Mouse (Mus musculus): Measurements from ENCODE around the gene Rab43. TPM values are rescaled to one million over a fixed set of nuclear protein-coding genes. Genes with fewer than 3 reads are reported as not detected.
A peak's percentile ranks its signal among the peaks of the same experiment; 100 is the strongest.

The Rab43 gene
- polyA plus RNA-seq (2012; fragmentation: generic; extraction: Trizol) = 8.3 TPM
- long read RNA-seq, experiment 1 = 0 reads
- long read RNA-seq, experiment 2, full-length matches to known transcripts = 4 of 4 reads
- long read RNA-seq, experiment 2, partial matches to known transcripts = 0 of 4 reads
- long read RNA-seq, experiment 2, other reads (novel, unspliced or antisense) = 0 of 4 reads

- peaks cover 22% of the 10 kb centered on the region for H3K79me2 ChIP-seq (ENCODE audit: control insufficient read depth, insufficient read depth)
- peak within 1 kb of the TSS; percentile 50 for H3K4me3 ChIP-seq (ENCODE audit: insufficient read depth, poor library complexity, severe bottlenecking)
- TF ChIP-seq MYOG (IDR thresholded peaks at IDR 0.05; ENCODE audit: control insufficient read depth, extremely low read depth, insufficient read length) = no peak
- TF ChIP-seq MAX (IDR thresholded peaks at IDR 0.05) = peak; percentile 36
These were observed at the start of gene Rab43 for GRCm38 (mm10) chr6:87811675-87812338. Rab43 (minus strand) TSS chr6:87812164.

GRCm38 (mm10) chr6:87857071-87857470, 45.1 kb upstream of the Rab43 start:
- no peaks in the 10 kb centered on the region for H3K79me2 ChIP-seq (ENCODE audit: control insufficient read depth, insufficient read depth)
- TF ChIP-seq CTCF (IDR thresholded peaks at IDR 0.05; ENCODE audit: control insufficient read depth, insufficient read depth, insufficient read length) = no peak
- TF ChIP-seq MYOG (IDR thresholded peaks at IDR 0.05; ENCODE audit: control insufficient read depth, extremely low read depth, insufficient read length) = no peak
- TF ChIP-seq MYOD1 (IDR thresholded peaks at IDR 0.05; ENCODE audit: control insufficient read depth, insufficient read length, low read depth) = no peak
- no peak for TF ChIP-seq CEBPB (IDR thresholded peaks at IDR 0.05; ENCODE audit: low read depth)
- no peak for TF ChIP-seq USF1 (IDR thresholded peaks at IDR 0.05; ENCODE audit: low read depth)
- TF ChIP-seq MAX (IDR thresholded peaks at IDR 0.05) = no peak
- H3K27me3 ChIP-seq (ENCODE audit: control insufficient read depth, insufficient read depth, insufficient read length) = no peaks in the 10 kb centered on the region
- H3K4me3 ChIP-seq (ENCODE audit: insufficient read depth, poor library complexity, severe bottlenecking) = no peak overlapping the region
- no peaks in the 10 kb centered on the region for H3K79me3 ChIP-seq (ENCODE audit: low read depth)
- no peaks in the 10 kb centered on the region for H3K36me3 ChIP-seq (ENCODE audit: control insufficient read depth, insufficient read depth)
- no peak overlapping the region for H3ac ChIP-seq (ENCODE audit: control insufficient read depth, insufficient read length, low read depth)

More at GRCm38 (mm10) chr6:87811675-87812338, at the start of gene Rab43:
- Histone ChIP-seq H3K36me3 (ENCODE audit: control insufficient read depth, insufficient read depth) (peaks cover 32% of the 10 kb centered on the region), H3ac (ENCODE audit: control insufficient read depth, insufficient read length, low read depth) (peak within 1 kb of the TSS; percentile 91), H3K79me3 (ENCODE audit: low read depth) (peaks cover 4% of the 10 kb centered on the region), H3K27me3 (ENCODE audit: control insufficient read depth, insufficient read depth, insufficient read length) (no peaks in the 10 kb centered on the region)

- Histone ChIP-seq H3K79me2 (ENCODE audit: control insufficient read depth, insufficient read depth) (peaks cover 31% of the 10 kb centered on the region), H3K36me3 (ENCODE audit: control insufficient read depth, insufficient read depth) (peaks cover 17% of the 10 kb centered on the region), H3ac (ENCODE audit: control insufficient read depth, insufficient read length, low read depth) (no peak overlapping the region), H3K79me3 (ENCODE audit: low read depth) (peaks cover 21% of the 10 kb centered on the region), H3K4me3 (ENCODE audit: insufficient read depth, poor library complexity, severe bottlenecking) (no peak overlapping the region), H3K27me3 (ENCODE audit: control insufficient read depth, insufficient read depth, insufficient read length) (no peaks in the 10 kb centered on the region)
- TF ChIP-seq CEBPB (IDR thresholded peaks at IDR 0.05; ENCODE audit: low read depth) = no peak
- no peak for TF ChIP-seq USF1 (IDR thresholded peaks at IDR 0.05; ENCODE audit: low read depth)
- no peak for TF ChIP-seq MYOG (IDR thresholded peaks at IDR 0.05; ENCODE audit: control insufficient read depth, extremely low read depth, insufficient read length)
- no peak for TF ChIP-seq MAX (IDR thresholded peaks at IDR 0.05)
- no peak for TF ChIP-seq MYOD1 (IDR thresholded peaks at IDR 0.05; ENCODE audit: control insufficient read depth, insufficient read length, low read depth)
- no peak for TF ChIP-seq FOSL1 (IDR thresholded peaks at IDR 0.05; ENCODE audit: insufficient read depth, low read length, poor library complexity, severe bottlenecking)
- no peak for TF ChIP-seq CTCF (IDR thresholded peaks at IDR 0.05; ENCODE audit: control insufficient read depth, insufficient read depth, insufficient read length)
These were observed 41.5 kb upstream of the Rab43 start for GRCm38 (mm10) chr6:87853446-87853845.

- Histone ChIP-seq H3K27me3 (ENCODE audit: control insufficient read depth, insufficient read depth, insufficient read length) (no peaks in the 10 kb centered on the region), H3K36me3 (ENCODE audit: control insufficient read depth, insufficient read depth) (peaks cover 32% of the 10 kb centered on the region), H3ac (ENCODE audit: control insufficient read depth, insufficient read length, low read depth) (no peak overlapping the region), H3K4me3 (ENCODE audit: insufficient read depth, poor library complexity, severe bottlenecking) (no peak overlapping the region), H3K79me3 (ENCODE audit: low read depth) (peaks cover 36% of the 10 kb centered on the region), H3K79me2 (ENCODE audit: control insufficient read depth, insufficient read depth) (peaks cover 47% of the 10 kb centered on the region)
- TF ChIP-seq USF1 (IDR thresholded peaks at IDR 0.05; ENCODE audit: low read depth) (no peak), FOSL1 (IDR thresholded peaks at IDR 0.05; ENCODE audit: insufficient read depth, low read length, poor library complexity, severe bottlenecking) (no peak), CEBPB (IDR thresholded peaks at IDR 0.05; ENCODE audit: low read depth) (no peak), CTCF (IDR thresholded peaks at IDR 0.05; ENCODE audit: control insufficient read depth, insufficient read depth, insufficient read length) (no peak), MAX (IDR thresholded peaks at IDR 0.05) (no peak), MYOG (IDR thresholded peaks at IDR 0.05; ENCODE audit: control insufficient read depth, extremely low read depth, insufficient read length) (no peak), MYOD1 (IDR thresholded peaks at IDR 0.05; ENCODE audit: control insufficient read depth, insufficient read length, low read depth) (no peak)
These were observed 39.9 kb upstream of the Rab43 start for GRCm38 (mm10) chr6:87851871-87852270.

- Histone ChIP-seq H3K4me3 (ENCODE audit: insufficient read depth, poor library complexity, severe bottlenecking) (peak within 1 kb of the TSS; percentile 86), H3K27me3 (ENCODE audit: control insufficient read depth, insufficient read depth, insufficient read length) (no peaks in the 10 kb centered on the region), H3K79me3 (ENCODE audit: low read depth) (peaks cover 45% of the 10 kb centered on the region), H3K79me2 (ENCODE audit: control insufficient read depth, insufficient read depth) (peaks cover 55% of the 10 kb centered on the region), H3ac (ENCODE audit: control insufficient read depth, insufficient read length, low read depth) (peak within 1 kb of the TSS; percentile 85), H3K36me3 (ENCODE audit: control insufficient read depth, insufficient read depth) (peaks cover 40% of the 10 kb centered on the region)
- TF ChIP-seq USF1 (IDR thresholded peaks at IDR 0.05; ENCODE audit: low read depth) = no peak
- peak; percentile 93 for TF ChIP-seq MAX (IDR thresholded peaks at IDR 0.05)
These were observed 39.1 kb upstream of the Rab43 start, which contains the start of gene Cnbp for GRCm38 (mm10) chr6:87850900-87851614. Cnbp (minus strand) TSS chr6:87851106.
